Mouse (Mus musculus): ENCODE measurements around the gene Zmiz1.

DNA sequence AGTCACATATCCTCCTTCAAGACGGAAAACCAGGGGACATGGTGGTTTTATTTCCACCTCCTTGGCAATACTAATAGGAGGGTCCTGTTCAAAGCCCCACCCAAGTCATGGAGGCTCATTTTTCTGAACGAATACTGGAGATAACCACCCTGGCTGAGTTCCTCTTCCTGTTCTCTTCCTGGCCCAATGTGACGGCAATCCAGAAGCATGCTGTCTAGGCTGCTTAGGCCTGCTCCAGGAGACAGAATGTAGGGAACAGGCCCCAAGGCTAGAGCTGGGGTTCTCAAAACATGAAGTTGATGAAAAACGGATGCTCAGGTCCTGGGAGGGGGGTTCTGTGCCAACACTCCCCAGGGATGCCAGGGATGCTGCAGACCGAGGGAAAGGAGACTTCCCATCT is 17.5 kb upstream of the Zmiz1 start:
- TF ChIP-seq CTCF (IDR thresholded peaks at IDR 0.05; ENCODE audit: low read depth) (no peak), EP300 (IDR thresholded peaks at IDR 0.05; ENCODE audit: low read depth) (no peak)
